Mouse (Mus musculus) hindbrain, embryonic 16.5 days (tissue): ENCODE data around the gene Tnfaip1. TPM values are rescaled to one million over a fixed set of nuclear protein-coding genes. Genes with fewer than 3 reads are reported as not detected.
A peak's percentile ranks its signal among the peaks of the same experiment; 100 is the strongest.

Experiments used
- ATAC-seq: fragments of 200-750 bp; cut with Nextera tagmentation; 2 replicates; pipeline ENCODE4 v1.8.0; 2017; ENCODE audit warnings: moderate TSS enrichment, moderate library complexity
- H3K27ac ChIP-seq: fragments of 300-500 bp; sonication (generic); 2 replicates; pipeline ENCODE4 v1.5.1; 2014; ENCODE audit warnings: low read depth, mild to moderate bottlenecking, control low read depth, low read length, moderate library complexity
- H3K27me3 ChIP-seq: fragments of 300-500 bp; sonication (generic); replicated peaks from 2 replicates; pipeline ENCODE4 v1.6.1; 2014; ENCODE audit warnings: low read length; ENCODE audit not compliant: control insufficient read depth, insufficient read depth
- H3K36me3 ChIP-seq: fragments of 300-500 bp; sonication (generic); 2 replicates; pipeline ENCODE4 v1.6.1; 2014; ENCODE audit warnings: mild to moderate bottlenecking, low read length, moderate library complexity, mixed read lengths; ENCODE audit not compliant: control insufficient read depth, insufficient read depth
- H3K4me1 ChIP-seq: fragments of 300-500 bp; sonication (generic); 2 replicates; pipeline ENCODE4 v1.6.1; 2014; ENCODE audit warnings: low read depth, low read length; ENCODE audit not compliant: control insufficient read depth, insufficient read depth
- H3K4me2 ChIP-seq: fragments of 300-500 bp; sonication (generic); 2 replicates; pipeline ENCODE4 v1.6.1; 2014; ENCODE audit warnings: mild to moderate bottlenecking, low read length, control low read depth, moderate library complexity
- H3K4me3 ChIP-seq: fragments of 300-500 bp; sonication (generic); 2 replicates; pipeline ENCODE4 v1.5.1; 2014; ENCODE audit warnings: mild to moderate bottlenecking, low read length, control low read depth, moderate library complexity
- H3K9ac ChIP-seq: fragments of 300-500 bp; sonication (generic); 2 replicates; pipeline ENCODE4 v1.6.1; 2014; ENCODE audit warnings: low read depth, mild to moderate bottlenecking, control low read depth, low read length, moderate library complexity
- H3K9me3 ChIP-seq: fragments of 300-500 bp; sonication (generic); 2 replicates; pipeline ENCODE4 v1.6.1; 2014; ENCODE audit warnings: mild to moderate bottlenecking, low read length, moderate library complexity; ENCODE audit not compliant: control insufficient read depth
- WGBS: fragments of 180-500 bp; shearing (Covaris S2); extraction: QIAGEN DNeasy Blood & Tissue Kit; methylation state at CpG from one replicate; pipeline ENCODE4 v1.1.7; 2014; 5-methylcytosine and 5-hydroxymethylcytosine counted together
- polyA plus RNA-seq: library from polyadenylated mRNA; unstranded; fragments of >200 nt; fragmentation: Nextera tagmentation; extraction: Ambion mirVana; gene quantifications from 2 replicates; pipeline ENCODE4 v1.2.1, GENCODE M21; 2015

Tnfaip1 gene
- polyA plus RNA-seq, 1 experiment from 2014 or later, result 69.3 TPM

DNA sequence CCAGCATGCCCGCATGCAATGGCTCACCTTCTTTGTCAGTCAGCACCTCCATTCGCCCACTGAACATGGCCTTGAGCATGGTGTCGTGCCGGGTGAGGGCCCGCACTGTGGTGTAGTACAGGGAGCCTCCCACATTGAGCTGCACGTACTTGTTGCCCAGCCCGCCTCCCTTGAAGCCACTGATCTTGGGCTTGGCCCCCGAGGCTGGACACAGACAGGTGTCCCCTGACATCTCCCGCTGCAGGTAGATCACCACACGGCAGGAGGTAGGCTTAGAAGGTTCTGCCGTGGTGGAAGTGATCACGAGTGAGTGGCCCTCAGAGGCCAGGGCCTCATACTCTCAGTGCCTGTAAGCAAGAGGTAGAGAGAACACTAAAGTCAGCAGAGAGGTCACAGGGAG is 6.1 kb downstream of the Tnfaip1 start:
- peaks cover 43% of the 10 kb centered on the region for H3K36me3 ChIP-seq

GRCm38 (mm10) chr11:78528714-78529113 is 7.4 kb downstream of the Tnfaip1 start:
- H3K4me2 ChIP-seq, result no peak overlapping the region
- no peak overlapping the region for H3K27ac ChIP-seq
- H3K36me3 ChIP-seq, result peaks cover 49% of the 10 kb centered on the region
- H3K4me1 ChIP-seq, result peaks cover 3% of the 10 kb centered on the region; the same call in 1 of the 2 replicates
- H3K4me3 ChIP-seq, result no peak overlapping the region
- no peak for ATAC-seq
- no peaks in the 10 kb centered on the region for H3K9me3 ChIP-seq
- no peaks in the 10 kb centered on the region for H3K27me3 ChIP-seq
- no peak overlapping the region for H3K9ac ChIP-seq
- WGBS, result 82% methylated on average over 9 of the region's 9 CpGs

More for the DNA sequence above, 6.1 kb downstream of the Tnfaip1 start:
- 94% methylated on average over 12 of the region's 12 CpGs for WGBS
- H3K4me1 ChIP-seq, result peaks cover 12% of the 10 kb centered on the region
- H3K27ac ChIP-seq, result no peak overlapping the region
- no peak overlapping the region for H3K9ac ChIP-seq
- no peaks in the 10 kb centered on the region for H3K27me3 ChIP-seq
- no peak overlapping the region for H3K4me2 ChIP-seq
- ATAC-seq, result no peak
- H3K9me3 ChIP-seq, result no peaks in the 10 kb centered on the region
- H3K4me3 ChIP-seq, result no peak overlapping the region

GRCm38 (mm10) chr11:78524838-78525237 is 11.3 kb downstream of the Tnfaip1 start:
- Histone ChIP-seq H3K9ac (no peak overlapping the region), H3K4me3 (no peak overlapping the region), H3K27ac (0 out of 2 replicates have a peak overlapping the region, but pooled peaks have one; percentile 13), H3K4me2 (no peak overlapping the region), H3K4me1 (no peaks in the 10 kb centered on the region; the same call in 1 of the 2 replicates), H3K27me3 (no peaks in the 10 kb centered on the region), H3K9me3 (no peaks in the 10 kb centered on the region), H3K36me3 (peaks cover 61% of the 10 kb centered on the region)
- 62% methylated on average over 2 of the region's 2 CpGs for WGBS
- no peak for ATAC-seq

- Histone ChIP-seq H3K4me3 (no peak overlapping the region), H3K27me3 (no peaks in the 10 kb centered on the region), H3K4me2 (no peak overlapping the region), H3K4me1 (no peaks in the 10 kb centered on the region; the same call in 1 of the 2 replicates), H3K9me3 (no peaks in the 10 kb centered on the region), H3K9ac (no peak overlapping the region), H3K36me3 (peaks cover 60% of the 10 kb centered on the region), H3K27ac (no peak overlapping the region)
- 62% methylated on average over 9 of the region's 9 CpGs for WGBS
- no peak; the same call in 1 of the 2 replicates for ATAC-seq
Measured at GRCm38 (mm10) chr11:78523241-78523955, 12.7 kb downstream of the Tnfaip1 start.

GRCm38 (mm10) chr11:78522481-78522997 is 13.6 kb downstream of the Tnfaip1 start:
- no peak overlapping the region for H3K4me3 ChIP-seq
- H3K4me2 ChIP-seq, result no peak overlapping the region
- ATAC-seq, result no peak
- peak overlapping the region; percentile 0; the same call in 1 of the 2 replicates for H3K27ac ChIP-seq
- WGBS, result 94% methylated on average over 1 of the region's 1 CpGs
- H3K9me3 ChIP-seq, result no peaks in the 10 kb centered on the region
- peaks cover 60% of the 10 kb centered on the region for H3K36me3 ChIP-seq
- H3K9ac ChIP-seq, result no peak overlapping the region
- no peaks in the 10 kb centered on the region for H3K27me3 ChIP-seq
- H3K4me1 ChIP-seq, result no peaks in the 10 kb centered on the region; the same call in 1 of the 2 replicates

DNA sequence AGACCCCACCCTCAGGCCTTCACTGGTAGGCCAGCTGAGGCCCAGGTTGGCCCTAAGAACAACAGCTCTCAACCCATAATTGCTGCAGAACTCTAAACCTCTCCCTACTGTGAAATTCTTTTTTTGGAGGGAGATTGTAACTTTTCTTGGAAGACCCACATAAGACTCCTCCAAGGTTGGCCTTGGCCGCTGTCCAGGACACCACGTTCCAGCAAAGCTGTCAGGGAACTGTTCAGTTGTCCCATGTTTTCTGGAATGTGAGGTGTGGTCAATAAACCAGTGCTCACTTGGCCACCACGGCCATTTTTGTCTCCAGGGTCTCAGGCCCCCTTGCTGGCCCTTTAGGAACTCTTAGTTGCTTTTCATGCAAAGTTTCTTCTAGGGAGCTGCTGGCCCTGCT is 14.3 kb downstream of the Tnfaip1 start:
- ATAC-seq, result no peak
- H3K4me2 ChIP-seq, result no peak overlapping the region
- H3K9me3 ChIP-seq, result no peaks in the 10 kb centered on the region
- H3K4me1 ChIP-seq, result no peaks in the 10 kb centered on the region; the same call in 1 of the 2 replicates
- H3K36me3 ChIP-seq, result peaks cover 57% of the 10 kb centered on the region
- peak overlapping the region; percentile 30; the same call in 1 of the 2 replicates for H3K27ac ChIP-seq
- 92% methylated on average over 3 of the region's 3 CpGs for WGBS
- no peak overlapping the region for H3K9ac ChIP-seq
- no peak overlapping the region for H3K4me3 ChIP-seq
- no peaks in the 10 kb centered on the region for H3K27me3 ChIP-seq

- Histone ChIP-seq H3K9ac (no peak overlapping the region), H3K36me3 (peaks cover 51% of the 10 kb centered on the region), H3K4me3 (no peak overlapping the region), H3K4me2 (no peak overlapping the region), H3K4me1 (no peaks in the 10 kb centered on the region; the same call in 1 of the 2 replicates), H3K27me3 (no peaks in the 10 kb centered on the region), H3K9me3 (no peaks in the 10 kb centered on the region), H3K27ac (no peak overlapping the region)
- 82% methylated on average over 10 of the region's 10 CpGs for WGBS
- ATAC-seq, result no peak
Measured at GRCm38 (mm10) chr11:78518931-78519330, 17.2 kb downstream of the Tnfaip1 start.

DNA sequence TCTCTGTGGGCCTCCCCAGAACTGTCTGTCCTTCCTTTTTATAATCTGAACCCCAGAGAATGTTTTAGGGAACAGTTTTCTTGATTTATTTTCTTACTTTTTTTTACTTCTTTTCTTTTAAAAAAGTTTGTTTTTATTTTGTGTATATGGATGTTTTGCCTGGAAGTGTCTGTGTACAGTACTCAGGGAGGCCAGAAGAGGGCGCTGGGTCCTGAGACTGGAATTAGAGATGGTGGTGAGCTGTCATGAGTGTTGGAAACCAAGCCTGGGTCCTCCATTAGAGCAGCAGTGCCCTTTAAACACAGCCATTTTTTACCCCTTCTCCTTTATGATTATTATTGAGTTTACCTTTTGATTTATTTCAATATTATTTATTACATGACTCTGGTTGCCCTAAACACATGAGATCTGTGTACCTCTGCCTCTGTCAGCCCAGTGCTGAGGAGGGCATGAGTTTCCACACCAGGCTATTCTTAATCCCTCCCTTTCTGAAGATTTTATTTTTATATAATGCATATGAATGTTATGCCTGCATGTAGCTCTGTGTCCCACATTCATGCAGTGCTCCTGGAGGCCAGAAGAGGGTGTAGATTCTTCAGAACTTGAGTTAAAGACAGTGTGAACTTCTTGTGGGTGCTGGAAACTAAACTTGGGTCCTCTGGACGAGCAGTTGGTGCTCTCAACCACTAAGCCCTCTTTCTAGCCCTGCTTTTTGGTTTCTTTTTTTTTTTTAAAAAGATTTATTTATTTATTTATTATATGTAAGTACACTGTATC is 20.4 kb downstream of the Tnfaip1 start:
- no peak overlapping the region for H3K4me2 ChIP-seq
- no peaks in the 10 kb centered on the region for H3K9me3 ChIP-seq
- no peak overlapping the region for H3K4me3 ChIP-seq
- 62% methylated on average over 2 of the region's 2 CpGs for WGBS
- H3K9ac ChIP-seq, result no peak overlapping the region
- H3K27me3 ChIP-seq, result no peaks in the 10 kb centered on the region
- no peak overlapping the region for H3K27ac ChIP-seq
- H3K36me3 ChIP-seq, result peaks cover 35% of the 10 kb centered on the region
- H3K4me1 ChIP-seq, result peaks cover 11% of the 10 kb centered on the region
- ATAC-seq, result no peak
